Mouse (Mus musculus) CD4-positive, CD25-positive, alpha-beta regulatory T cell, adult 4 months (primary cell): ENCODE results near the gene C1qtnf7. TPM values are rescaled to one million over a fixed set of nuclear protein-coding genes. Genes with fewer than 3 reads are reported as not detected.

Source experiments
- ATAC-seq: one replicate; pipeline ENCODE4 v1.8.0; 2017
- polyA plus RNA-seq, 2 experiments: library from polyadenylated mRNA; unstranded; fragments of 100-300 nt; shearing (Covaris generic); gene quantifications; one replicate each; pipeline ENCODE4 v1.2.1; 2017

Gene C1qtnf7
- polyA plus RNA-seq, result not detected

DNA sequence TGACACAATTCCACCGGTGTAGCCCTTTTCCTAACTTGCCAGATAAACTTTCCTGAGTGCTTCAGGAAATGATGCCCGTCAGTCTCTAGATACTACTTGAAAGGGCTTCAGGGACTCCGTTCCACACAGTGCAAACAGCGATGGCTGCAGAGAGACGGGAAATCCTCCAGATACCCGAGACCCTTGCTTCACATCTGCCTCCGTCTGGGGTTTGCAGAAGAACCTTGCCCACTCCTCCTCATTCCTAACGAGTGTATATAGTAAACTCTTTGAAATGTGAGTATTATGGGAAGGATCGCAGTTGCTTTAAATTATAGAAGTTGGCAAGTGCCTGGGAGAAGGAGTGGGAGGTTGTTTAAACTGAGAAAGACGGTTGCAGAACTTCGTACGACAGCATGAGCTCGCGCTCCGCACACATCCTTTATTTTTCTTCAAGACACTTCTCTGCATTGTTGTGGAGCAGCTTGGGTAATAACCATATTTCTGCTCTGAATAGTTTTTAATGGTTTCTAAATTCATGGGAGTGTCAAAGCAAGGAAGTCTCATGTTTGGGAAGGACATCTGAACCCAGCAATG is at the start of gene C1qtnf7:
C1qtnf7 (plus strand) TSS at position 138 of the 576 bp plus-strand sequence.
- ATAC-seq, result no peak

DNA sequence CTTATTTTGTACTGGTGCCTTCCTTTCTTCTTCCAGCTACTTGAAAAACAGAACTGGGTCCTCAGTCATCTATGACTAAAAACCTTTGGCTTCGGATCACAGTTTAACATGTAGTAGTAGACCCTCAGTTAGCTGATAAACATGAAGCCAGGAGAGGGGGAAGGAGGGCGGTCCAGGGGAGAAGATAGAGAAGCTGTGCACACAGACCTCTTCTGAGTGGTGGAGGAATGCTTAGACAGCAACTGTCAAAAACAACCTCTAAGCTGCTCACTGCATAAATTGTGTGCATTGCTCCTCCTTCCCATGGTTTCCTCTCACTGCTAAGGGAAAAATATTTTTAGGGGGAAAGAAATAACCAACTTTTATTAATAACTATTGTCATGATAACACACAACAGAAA is 48.6 kb upstream of the C1qtnf7 start:
- no peak for ATAC-seq

GRCm38 (mm10) chr5:43467214-43467613 is 48.1 kb upstream of the C1qtnf7 start:
- ATAC-seq, result no peak

DNA sequence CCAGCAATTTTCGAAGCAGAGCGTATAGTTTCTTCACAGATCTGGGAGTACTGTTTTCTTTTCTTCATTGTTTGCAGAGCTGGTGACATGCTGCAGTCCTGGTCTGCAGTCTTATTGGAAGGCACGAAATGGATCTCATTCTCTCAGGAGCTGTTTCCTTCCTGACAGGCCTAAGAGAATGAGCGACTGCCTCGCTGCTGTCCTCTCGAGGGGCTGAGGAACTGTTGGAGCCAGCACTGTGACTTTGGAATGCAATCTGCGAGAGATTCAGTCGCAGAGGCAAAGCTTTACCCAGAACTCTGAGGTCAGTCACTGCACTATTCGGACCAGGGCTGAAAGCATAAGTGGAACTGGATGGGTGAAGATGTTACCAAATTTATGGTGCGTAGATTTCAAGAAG is 46.4 kb upstream of the C1qtnf7 start:
- ATAC-seq, result no peak

DNA sequence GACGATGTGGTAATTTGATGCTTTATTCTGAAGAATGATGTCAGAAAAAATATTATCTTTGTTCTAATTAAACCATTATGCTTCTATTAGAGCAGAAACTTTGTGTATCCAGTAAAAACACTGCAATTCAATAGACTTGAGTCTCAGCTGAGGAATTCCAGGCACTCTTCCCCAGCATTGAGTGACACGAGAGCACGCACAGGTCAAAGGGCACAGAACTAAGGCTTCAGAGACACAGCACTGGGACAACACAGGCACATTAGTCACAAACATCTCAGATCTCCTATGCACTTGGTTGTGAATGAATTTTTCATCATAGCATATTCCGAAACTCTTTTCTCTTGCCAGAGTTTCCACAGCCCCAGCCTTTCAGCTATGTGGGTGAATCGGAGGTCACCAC is 37.4 kb upstream of the C1qtnf7 start:
- no peak for ATAC-seq

DNA sequence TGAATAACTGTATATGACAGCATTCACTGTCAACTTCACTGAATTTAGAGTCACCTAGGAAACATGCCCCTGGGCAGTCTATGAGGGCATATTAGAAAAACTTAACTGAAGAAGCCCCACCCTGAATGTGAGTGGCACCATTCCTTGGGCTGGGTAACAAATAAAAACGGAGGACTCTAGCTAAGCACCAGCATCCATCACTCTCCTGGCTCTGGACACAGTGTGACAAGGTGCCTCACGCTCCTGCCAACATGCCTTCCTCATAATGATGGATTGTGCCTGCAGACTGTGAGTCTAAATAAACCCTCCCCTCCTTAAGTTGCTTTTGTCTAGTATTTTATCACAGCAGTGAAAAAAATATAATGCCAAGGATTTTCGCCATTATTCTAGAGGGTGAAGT is 35.3 kb upstream of the C1qtnf7 start:
- no peak for ATAC-seq

- no peak for ATAC-seq
Measured at GRCm38 (mm10) chr5:43480786-43481185, 34.6 kb upstream of the C1qtnf7 start.

GRCm38 (mm10) chr5:43481824-43482223 is 33.5 kb upstream of the C1qtnf7 start:
- ATAC-seq, result no peak

GRCm38 (mm10) chr5:43501887-43502286 is 13.5 kb upstream of the C1qtnf7 start:
- no peak for ATAC-seq

- ATAC-seq, result no peak
Measured at GRCm38 (mm10) chr5:43504243-43504786, 11.0 kb upstream of the C1qtnf7 start.

DNA sequence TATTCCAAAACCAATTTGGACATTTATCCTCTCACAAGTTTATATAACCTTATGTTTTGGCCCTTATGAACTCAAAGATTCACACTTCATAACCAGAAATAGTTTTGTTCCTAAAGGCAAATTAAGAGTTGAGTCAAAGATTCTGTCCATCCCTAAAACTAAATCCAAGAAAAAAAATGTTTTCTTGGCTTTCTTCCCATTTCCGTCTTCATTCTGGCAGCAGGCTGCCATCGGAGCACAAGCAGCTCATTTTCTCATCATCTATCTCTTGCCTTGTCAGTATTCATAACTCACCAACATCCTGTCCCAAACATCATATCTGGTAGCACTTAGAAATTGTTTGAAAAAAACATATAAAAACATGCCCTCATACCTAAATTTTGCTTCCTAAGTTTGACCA is 6.9 kb upstream of the C1qtnf7 start:
- ATAC-seq, result no peak

DNA sequence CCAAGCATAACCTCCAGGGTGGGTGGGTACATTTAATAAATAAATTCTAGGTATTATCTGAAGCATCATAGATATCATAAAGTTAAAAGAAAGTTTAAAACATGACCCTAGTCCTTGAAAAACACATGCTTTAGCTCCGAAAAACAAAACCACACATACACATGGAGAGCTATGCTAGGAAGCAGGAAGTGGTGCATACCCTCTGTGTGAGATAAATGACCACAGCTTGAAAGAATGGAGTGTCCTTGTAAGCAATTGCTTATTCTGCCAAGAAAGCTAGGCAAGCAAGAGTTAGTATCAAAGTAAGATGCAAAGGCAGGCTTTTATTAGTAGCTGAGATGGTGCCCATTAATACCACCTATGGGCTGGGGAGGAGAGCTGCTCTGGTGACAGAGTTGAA is 6.4 kb upstream of the C1qtnf7 start:
- no peak for ATAC-seq

- ATAC-seq, result no peak
Measured at GRCm38 (mm10) chr5:43511126-43511525, 4.2 kb upstream of the C1qtnf7 start.

GRCm38 (mm10) chr5:43516491-43516890 is 1.2 kb downstream of the C1qtnf7 start:
- ATAC-seq, result no peak

GRCm38 (mm10) chr5:43517313-43517712 is 2.0 kb downstream of the C1qtnf7 start:
- no peak for ATAC-seq

DNA sequence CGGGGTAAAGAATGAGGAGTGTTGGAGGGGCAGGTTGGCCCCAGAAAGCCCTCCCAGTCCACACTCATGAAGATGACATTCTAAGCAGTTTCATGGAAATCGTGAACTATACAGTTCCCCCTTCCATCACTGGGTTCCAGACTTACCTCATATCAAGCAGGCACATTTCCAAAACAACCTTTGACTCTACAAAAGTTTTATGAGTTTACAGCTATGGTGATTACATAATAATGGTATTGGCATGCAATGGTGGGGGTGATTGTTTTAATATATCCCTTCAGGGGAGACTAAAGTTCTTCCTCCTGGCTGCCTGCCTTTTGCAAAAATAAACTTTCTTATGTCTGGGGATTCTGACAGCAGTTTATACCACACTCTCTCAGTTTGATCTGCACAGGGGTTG is 4.6 kb downstream of the C1qtnf7 start:
- ATAC-seq, result no peak

DNA sequence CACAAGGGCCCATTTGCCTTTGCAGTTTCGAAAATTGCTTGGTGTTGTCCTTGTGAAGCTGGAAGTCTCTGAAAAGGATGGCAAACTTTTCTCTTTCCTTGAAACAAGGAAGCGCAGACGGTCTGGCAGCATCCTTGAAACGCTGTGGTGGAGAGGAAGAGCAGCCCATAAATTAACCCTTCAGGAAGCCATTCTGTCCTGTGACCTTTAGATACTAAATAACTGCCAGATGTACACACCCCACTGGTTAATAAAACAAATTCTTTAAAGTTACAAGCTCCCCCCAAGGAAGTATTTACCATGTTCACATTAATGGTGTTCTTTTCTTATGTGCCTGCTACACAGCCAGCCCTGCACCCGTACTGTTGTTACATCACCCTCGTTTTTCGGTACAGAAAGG is 6.0 kb downstream of the C1qtnf7 start:
- ATAC-seq, result no peak

DNA sequence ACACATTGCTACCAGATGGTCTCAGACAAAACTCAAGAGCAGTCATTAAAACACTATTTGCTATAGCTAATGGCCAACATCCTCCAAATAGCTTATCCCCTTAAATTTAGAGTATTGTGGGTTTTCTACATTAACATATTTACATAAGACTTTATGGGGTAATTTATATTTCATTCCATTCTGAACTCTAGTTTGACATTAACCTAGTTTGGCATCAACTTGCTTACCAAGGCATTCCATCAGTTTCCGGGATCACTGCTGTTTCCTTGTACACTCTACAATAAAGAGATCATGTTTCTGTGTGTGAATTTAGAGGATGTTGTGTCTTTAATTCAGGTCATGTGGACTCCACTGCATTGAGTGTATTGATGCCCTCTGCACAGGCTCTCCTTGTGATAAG is 7.5 kb downstream of the C1qtnf7 start:
- no peak for ATAC-seq

DNA sequence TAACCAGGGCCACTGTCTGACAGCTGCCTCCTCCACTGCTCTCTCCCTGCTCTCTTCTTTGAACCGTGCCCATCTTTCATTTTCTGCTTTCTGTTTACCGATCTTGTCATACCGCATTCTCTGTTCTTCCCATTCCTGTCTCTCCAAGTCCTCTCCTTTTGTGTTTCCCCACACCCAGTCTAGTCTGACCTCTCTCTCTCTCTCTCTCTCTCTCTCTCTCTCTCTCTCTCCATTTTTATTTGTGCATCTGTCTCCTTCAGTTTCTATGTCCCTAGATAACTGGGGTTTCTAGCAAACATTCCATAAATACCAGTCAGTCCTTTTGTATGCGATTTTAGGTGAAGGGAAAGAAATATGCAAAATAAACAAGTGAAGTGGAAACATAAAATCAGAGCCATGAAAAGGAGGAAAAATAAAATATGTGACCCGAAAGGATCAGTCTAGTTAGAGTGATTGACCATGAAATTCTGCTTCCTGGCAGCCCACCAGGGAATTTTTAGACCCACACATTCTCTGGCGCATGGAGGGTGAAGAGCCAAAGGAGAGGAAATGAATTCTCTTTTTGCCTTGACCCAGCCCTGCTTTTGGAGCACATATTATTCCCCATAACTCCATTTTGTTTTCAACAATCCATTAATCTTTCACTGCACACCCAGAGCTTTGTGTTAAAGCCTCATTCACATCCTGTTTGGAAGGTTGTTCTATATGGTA is 11.7 kb downstream of the C1qtnf7 start:
- no peak for ATAC-seq

DNA sequence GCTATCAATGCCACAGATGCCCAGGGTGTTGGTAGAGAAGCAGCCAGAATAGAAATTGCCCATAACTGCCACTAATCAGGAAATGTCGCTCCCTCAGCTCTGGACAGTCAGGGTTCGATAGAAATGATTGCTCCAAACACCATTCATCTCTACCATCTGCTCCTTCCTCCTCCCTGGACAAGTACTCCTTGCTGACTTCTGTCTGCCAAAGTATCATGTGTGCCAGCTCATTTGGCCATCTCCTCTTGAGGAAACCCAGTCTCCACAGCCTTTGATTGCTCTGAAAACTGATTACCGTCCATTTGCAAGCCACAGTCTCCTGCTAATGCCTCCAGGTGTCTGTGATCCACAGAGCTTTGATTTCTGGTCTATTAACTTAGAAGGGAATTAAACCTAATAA is 14.8 kb downstream of the C1qtnf7 start:
- no peak for ATAC-seq

DNA sequence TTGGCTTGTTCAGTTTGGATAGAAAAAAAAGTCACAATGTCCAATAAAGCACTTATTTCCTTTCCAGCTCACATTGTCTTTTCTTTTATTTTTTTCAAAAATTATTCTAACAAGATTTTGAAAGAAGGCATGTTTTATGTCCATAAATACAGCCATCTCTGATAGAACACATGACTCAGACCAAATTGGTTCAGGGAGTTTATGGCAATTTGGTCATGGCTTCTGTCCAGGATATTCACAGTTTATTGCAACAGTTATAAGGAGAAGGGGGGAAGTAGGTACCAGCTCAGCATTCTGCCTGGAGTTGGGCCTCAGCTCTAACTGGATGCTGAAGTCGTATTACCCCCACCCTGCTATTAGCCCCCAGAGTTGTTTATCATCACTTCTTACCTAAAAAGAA is 15.5 kb downstream of the C1qtnf7 start:
- ATAC-seq, result no peak

- no peak for ATAC-seq
Measured at GRCm38 (mm10) chr5:43538322-43539167, 23.2 kb downstream of the C1qtnf7 start.

DNA sequence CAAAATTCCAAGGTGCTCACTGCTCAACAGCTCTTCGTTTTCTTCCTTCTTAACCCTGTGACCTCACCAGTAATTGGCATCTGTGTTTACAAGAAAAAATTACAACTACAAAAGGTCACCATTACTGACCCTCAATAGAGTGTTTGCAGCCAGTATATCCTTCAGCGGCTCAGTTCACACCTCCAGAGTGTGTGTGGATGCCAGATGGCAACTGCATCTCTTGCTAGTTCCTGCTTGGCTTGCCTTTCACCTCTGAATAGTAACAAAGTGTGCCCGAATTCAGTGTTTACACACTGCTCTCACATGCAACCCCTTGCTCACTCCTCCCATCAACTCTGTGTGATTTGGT is 23.8 kb downstream of the C1qtnf7 start:
- ATAC-seq, result no peak

- no peak for ATAC-seq
Measured at GRCm38 (mm10) chr5:43539871-43540270, 24.5 kb downstream of the C1qtnf7 start.
